Mouse (Mus musculus): ENCODE data around the gene Atp2c2. TPM values are rescaled to one million over a fixed set of nuclear protein-coding genes. Genes with fewer than 3 reads are reported as not detected.

The Atp2c2 gene
- polyA plus RNA-seq, 1 experiment from 2014 or later, result 7.7 TPM

GRCm38 (mm10) chr8:119665270-119665669, 34.5 kb upstream of the Atp2c2 start:
- H3K9ac ChIP-seq (ENCODE audit: low read length), result 0 out of 2 replicates have a peak overlapping the region, but pooled peaks have one; percentile 27
- H3K9me3 ChIP-seq (ENCODE audit: control insufficient read depth, low read length), result no peaks in the 10 kb centered on the region
- H3K4me2 ChIP-seq (replicated peaks; ENCODE audit: low read depth), result peak overlapping the region; percentile 49; the same call in 1 of the 2 replicates
- 0 out of 2 replicates have a peak overlapping the region, but pooled peaks have one; percentile 4 for H3K27ac ChIP-seq (replicated peaks)
- DNase-seq (ENCODE audit: low spot score), result no peak
- TF ChIP-seq EP300 (optimal IDR thresholded peaks at IDR 0.05), result no peak
- no peak for TF ChIP-seq CTCF (IDR thresholded peaks at IDR 0.05; ENCODE audit: low read depth)
- H3K27me3 ChIP-seq (ENCODE audit: control insufficient read depth, insufficient read depth, low read length), result no peaks in the 10 kb centered on the region
- H3K36me3 ChIP-seq (ENCODE audit: control insufficient read depth, insufficient read depth, low read length), result no peaks in the 10 kb centered on the region
- 59% methylated on average over 6 of the region's 6 CpGs for WGBS
- peaks cover 3% of the 10 kb centered on the region for H3K4me1 ChIP-seq (replicated peaks; ENCODE audit: control insufficient read depth, insufficient read depth)
- no peak for ATAC-seq (ENCODE audit: low FRiP score, low TSS enrichment)
- no peak overlapping the region for H3K4me3 ChIP-seq (ENCODE audit: low read depth, low read length)

- TF ChIP-seq EP300 (optimal IDR thresholded peaks at IDR 0.05), result no peak
- TF ChIP-seq CTCF (IDR thresholded peaks at IDR 0.05; ENCODE audit: low read depth), result no peak
- WGBS, result 17% methylated on average over 14 of the region's 14 CpGs
- H3K9ac ChIP-seq (ENCODE audit: low read length), result peak within 1 kb of the TSS; percentile 27
- no peaks in the 10 kb centered on the region for H3K36me3 ChIP-seq (ENCODE audit: control insufficient read depth, insufficient read depth, low read length)
- H3K27me3 ChIP-seq (ENCODE audit: control insufficient read depth, insufficient read depth, low read length), result no peaks in the 10 kb centered on the region
- ATAC-seq (ENCODE audit: low FRiP score, low TSS enrichment) (no peak), DNase-seq (ENCODE audit: low spot score) (no peak)
- H3K4me2 ChIP-seq (replicated peaks; ENCODE audit: low read depth), result peak within 1 kb of the TSS; percentile 49
- no peaks in the 10 kb centered on the region for H3K9me3 ChIP-seq (ENCODE audit: control insufficient read depth, low read length)
- H3K4me1 ChIP-seq (replicated peaks; ENCODE audit: control insufficient read depth, insufficient read depth), result peaks cover 3% of the 10 kb centered on the region
- H3K4me3 ChIP-seq (ENCODE audit: low read depth, low read length), result peak within 1 kb of the TSS; percentile 26
- H3K27ac ChIP-seq (replicated peaks), result peak within 1 kb of the TSS; percentile 45; the same call in 1 of the 2 replicates
Measured at GRCm38 (mm10) chr8:119666219-119666951, 33.4 kb upstream of the Atp2c2 start, which contains the start of gene Wfdc1. Wfdc1 (plus strand) TSS chr8:119666365.

DNA sequence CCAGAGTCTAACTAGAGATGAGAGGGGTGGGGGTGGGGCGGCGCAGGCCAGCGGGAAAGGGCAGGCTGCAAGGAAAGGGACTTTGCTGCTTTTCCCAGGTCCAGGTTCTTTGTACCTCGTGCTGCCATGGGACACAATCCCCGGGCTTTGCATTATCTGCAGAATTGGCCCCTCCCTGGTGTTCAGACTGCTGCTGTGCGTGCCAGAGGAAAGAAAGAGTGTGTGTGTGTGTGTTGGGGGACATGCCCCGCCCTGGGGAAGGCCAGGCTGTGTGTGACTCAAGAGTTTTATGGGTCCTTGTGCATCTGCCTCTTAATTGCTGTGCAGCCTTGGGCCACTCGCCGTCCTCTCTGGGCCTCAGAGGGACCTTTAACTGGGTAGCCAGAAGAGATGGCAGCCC, 31.4 kb upstream of the Atp2c2 start:
- Histone ChIP-seq H3K4me1 (replicated peaks; ENCODE audit: control insufficient read depth, insufficient read depth) (peaks cover 3% of the 10 kb centered on the region), H3K4me2 (replicated peaks; ENCODE audit: low read depth) (no peak overlapping the region), H3K27me3 (ENCODE audit: control insufficient read depth, insufficient read depth, low read length) (no peaks in the 10 kb centered on the region), H3K9me3 (ENCODE audit: control insufficient read depth, low read length) (no peaks in the 10 kb centered on the region), H3K36me3 (ENCODE audit: control insufficient read depth, insufficient read depth, low read length) (no peaks in the 10 kb centered on the region), H3K4me3 (ENCODE audit: low read depth, low read length) (no peak overlapping the region), H3K27ac (replicated peaks) (no peak overlapping the region), H3K9ac (ENCODE audit: low read length) (no peak overlapping the region)
- DNase-seq (ENCODE audit: low spot score) (peak; percentile 68), ATAC-seq (ENCODE audit: low FRiP score, low TSS enrichment) (no peak; the same call in 1 of the 2 replicates)
- WGBS, result 56% methylated on average over 8 of the region's 9 CpGs
- TF ChIP-seq CTCF (IDR thresholded peaks at IDR 0.05; ENCODE audit: low read depth) (no peak), EP300 (optimal IDR thresholded peaks at IDR 0.05) (no peak)

GRCm38 (mm10) chr8:119669284-119669683, 30.5 kb upstream of the Atp2c2 start:
- no peaks in the 10 kb centered on the region for H3K27me3 ChIP-seq (ENCODE audit: control insufficient read depth, insufficient read depth, low read length)
- no peaks in the 10 kb centered on the region for H3K36me3 ChIP-seq (ENCODE audit: control insufficient read depth, insufficient read depth, low read length)
- H3K4me1 ChIP-seq (replicated peaks; ENCODE audit: control insufficient read depth, insufficient read depth), result peaks cover 3% of the 10 kb centered on the region
- H3K27ac ChIP-seq (replicated peaks), result peak overlapping the region; percentile 67
- peak; percentile 76 for DNase-seq (ENCODE audit: low spot score)
- H3K4me3 ChIP-seq (ENCODE audit: low read depth, low read length), result no peak overlapping the region
- no peak overlapping the region for H3K4me2 ChIP-seq (replicated peaks; ENCODE audit: low read depth)
- TF ChIP-seq EP300 (optimal IDR thresholded peaks at IDR 0.05) (no peak), CTCF (IDR thresholded peaks at IDR 0.05; ENCODE audit: low read depth) (peak; percentile 78)
- no peak overlapping the region for H3K9ac ChIP-seq (ENCODE audit: low read length)
- 43% methylated on average over 12 of the region's 12 CpGs for WGBS
- no peaks in the 10 kb centered on the region for H3K9me3 ChIP-seq (ENCODE audit: control insufficient read depth, low read length)
- 0 out of 2 replicates have a peak, but pooled peaks have one; percentile 4 for ATAC-seq (ENCODE audit: low FRiP score, low TSS enrichment)

DNA sequence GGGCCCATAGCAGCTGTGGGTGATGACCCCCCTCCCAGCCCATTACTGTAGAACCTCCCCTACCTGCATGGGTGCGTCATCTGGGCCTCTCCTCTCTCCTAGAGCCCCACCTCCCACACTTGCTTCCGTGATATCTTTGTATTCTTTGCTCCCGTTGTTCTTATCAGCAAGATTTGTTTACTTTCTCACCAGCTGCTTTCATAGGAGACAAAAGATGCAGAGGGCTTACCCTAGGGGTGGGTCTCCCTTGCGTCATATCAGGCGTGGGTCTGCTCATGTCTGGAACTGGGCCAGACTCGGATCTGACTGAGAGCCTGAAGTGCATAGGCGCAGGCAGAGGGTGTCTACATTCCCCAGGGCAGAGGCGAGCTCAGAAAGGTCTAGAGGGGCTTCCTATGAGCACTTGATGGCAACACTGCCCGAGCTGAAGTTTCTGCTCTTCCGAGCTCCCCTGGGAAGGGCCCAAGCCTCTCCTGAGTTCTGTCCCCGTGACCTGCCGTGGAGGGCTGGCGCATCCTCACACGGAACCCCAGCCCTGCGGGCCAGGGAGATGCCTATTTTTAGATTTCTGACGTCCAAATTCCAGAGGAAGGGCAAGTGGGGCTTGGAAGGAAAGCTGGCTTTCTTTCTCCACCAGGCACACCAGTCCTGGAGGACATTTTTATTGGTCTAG, 29.3 kb upstream of the Atp2c2 start:
- peak overlapping the region; percentile 93 for H3K27ac ChIP-seq (replicated peaks)
- peak overlapping the region; percentile 36 for H3K4me2 ChIP-seq (replicated peaks; ENCODE audit: low read depth)
- TF ChIP-seq EP300 (optimal IDR thresholded peaks at IDR 0.05) (peak; percentile 74), CTCF (IDR thresholded peaks at IDR 0.05; ENCODE audit: low read depth) (no peak)
- 9% methylated on average over 16 of the region's 16 CpGs for WGBS
- no peaks in the 10 kb centered on the region for H3K9me3 ChIP-seq (ENCODE audit: control insufficient read depth, low read length)
- H3K27me3 ChIP-seq (ENCODE audit: control insufficient read depth, insufficient read depth, low read length), result no peaks in the 10 kb centered on the region
- H3K4me1 ChIP-seq (replicated peaks; ENCODE audit: control insufficient read depth, insufficient read depth), result peaks cover 3% of the 10 kb centered on the region
- H3K9ac ChIP-seq (ENCODE audit: low read length), result peak overlapping the region; percentile 50
- 0 out of 2 replicates have a peak overlapping the region, but pooled peaks have one; percentile 10 for H3K4me3 ChIP-seq (ENCODE audit: low read depth, low read length)
- DNase-seq (ENCODE audit: low spot score), result peak; percentile 89
- no peaks in the 10 kb centered on the region for H3K36me3 ChIP-seq (ENCODE audit: control insufficient read depth, insufficient read depth, low read length)
- peak; percentile 86 for ATAC-seq (ENCODE audit: low FRiP score, low TSS enrichment)
